Mouse (Mus musculus) layer of hippocampus, postnatal 14 days (tissue): ENCODE measurements around the gene Cdk5r1. TPM values are rescaled to one million over a fixed set of nuclear protein-coding genes. Genes with fewer than 3 reads are reported as not detected.
"Not testable (repeated sequence)": the region's sequence is repeated elsewhere in the genome, so short reads cannot be mapped to it uniquely, and the experiment has no call there.

ENCODE experiments used
- DNase-seq, 2 experiments: peaks; one replicate each; pipeline ENCODE4 v3.0.0; 2021 to 2022; ENCODE audit warnings: low spot score in 2 of 2, mixed read lengths in 1 of 2
- long read RNA-seq, 2 experiments: library from polyadenylated mRNA; stranded (forward); transcript quantifications; one replicate each; pipeline ENCODE4 v2.0.0; 2021
- total RNA-seq, 2 experiments: library from RNA; stranded (reverse); gene quantifications; 2 replicates each; pipeline ENCODE4 v1.2.3; 2021

Cdk5r1 gene
- 100 to 1,000 TPM; 233 to 258 TPM for total RNA-seq
- long read RNA-seq, experiment 1, full-length matches to known transcripts: 55 of 56 reads
- long read RNA-seq, experiment 1, partial matches to known transcripts: 0 of 56 reads
- long read RNA-seq, experiment 1, other reads (novel, unspliced or antisense): 1 of 56 reads
- long read RNA-seq, experiment 2, full-length matches to known transcripts: 66 of 66 reads
- long read RNA-seq, experiment 2, partial matches to known transcripts: 0 of 66 reads
- long read RNA-seq, experiment 2, other reads (novel, unspliced or antisense): 0 of 66 reads

DNA sequence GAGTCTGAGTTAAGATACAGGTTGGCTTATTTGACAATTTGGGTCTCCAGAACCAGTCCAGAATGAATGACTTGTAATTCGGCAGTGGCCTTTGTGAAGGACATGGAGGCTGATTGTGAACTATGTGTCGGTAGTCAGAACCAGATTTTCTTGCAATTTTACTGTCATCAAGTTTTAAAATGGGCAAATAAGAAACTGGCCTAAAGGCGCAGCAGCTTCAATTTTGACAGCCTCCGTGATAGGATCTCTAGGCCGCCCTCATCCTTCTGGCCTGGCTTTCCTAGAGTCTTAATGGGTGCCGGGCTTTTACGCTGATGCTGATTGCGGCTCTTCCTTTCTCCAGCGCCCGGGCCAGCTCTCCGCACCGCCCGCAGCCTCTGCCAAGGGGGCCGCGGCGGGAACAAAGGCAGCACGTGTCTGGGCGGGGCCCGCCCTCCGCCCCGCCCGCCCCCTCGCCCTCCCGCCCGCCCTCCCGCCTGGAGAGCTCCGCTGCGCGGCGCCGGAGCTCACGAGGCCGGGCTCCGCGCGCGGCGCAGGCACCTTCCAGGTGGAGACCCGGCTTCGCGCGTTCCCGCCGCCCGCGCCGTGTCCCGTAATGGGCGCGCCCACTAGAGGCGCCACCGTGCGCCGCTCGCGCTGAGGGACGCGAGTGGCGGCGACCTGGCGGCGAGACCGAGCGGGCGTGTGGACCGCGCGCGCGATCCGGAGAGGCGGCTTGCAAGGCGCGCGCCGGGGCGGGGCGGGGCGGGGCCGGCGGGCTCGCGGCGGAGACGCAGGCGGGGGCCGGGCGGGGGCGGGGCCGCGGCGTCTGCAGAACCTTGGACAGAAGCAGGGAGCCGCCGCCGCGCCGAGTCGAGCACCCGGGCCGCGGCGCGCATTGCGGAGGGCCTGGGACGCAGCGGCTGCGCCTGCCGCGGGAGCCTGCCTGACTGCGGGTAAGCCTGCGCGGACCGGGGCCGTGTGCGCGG lies at the start of gene Cdk5r1:
Gene Cdk5r1 (plus strand): TSS at position 802 of the 968 bp plus-strand sequence.
- DNase-seq: peak; percentile 91 to 94

- DNase-seq: peak; percentile 91 to 97
Observed at GRCm38 (mm10) chr11:80428381-80429008, 48.3 kb upstream of the Cdk5r1 start, which contains the start of gene Psmd11. Gene Psmd11, plus strand, starts transcription at chr11:80428615.

DNA sequence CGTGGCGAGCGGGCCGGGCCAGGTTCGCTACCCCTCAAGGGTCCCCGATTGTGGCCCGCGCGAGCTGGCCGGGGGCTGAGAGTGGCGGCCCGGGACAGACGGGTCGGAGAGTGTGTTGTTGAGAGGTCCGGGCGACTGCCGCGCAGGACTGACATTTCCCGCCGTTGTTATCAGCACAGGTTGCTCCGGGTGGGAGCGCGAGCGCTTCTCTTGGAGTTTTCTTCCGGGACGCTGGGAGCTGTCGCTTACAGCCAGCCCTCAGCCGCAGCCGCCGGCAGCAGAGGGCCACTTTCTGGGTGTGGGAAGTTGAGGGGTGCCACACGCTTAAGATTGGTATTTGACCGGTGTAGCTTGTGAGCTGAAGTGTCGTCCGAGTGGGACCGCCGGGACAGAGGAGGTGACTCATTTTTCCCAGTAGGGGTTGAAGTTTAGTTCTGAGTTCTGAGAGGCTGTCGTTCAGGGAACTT lies 47.8 kb upstream of the Cdk5r1 start:
- peak in 1 of 2 experiments; percentile 45 for DNase-seq

GRCm38 (mm10) chr11:80429500-80430166 lies 47.2 kb upstream of the Cdk5r1 start:
- DNase-seq: no peak

GRCm38 (mm10) chr11:80430366-80430910 lies 46.4 kb upstream of the Cdk5r1 start:
- no peak for DNase-seq

DNA sequence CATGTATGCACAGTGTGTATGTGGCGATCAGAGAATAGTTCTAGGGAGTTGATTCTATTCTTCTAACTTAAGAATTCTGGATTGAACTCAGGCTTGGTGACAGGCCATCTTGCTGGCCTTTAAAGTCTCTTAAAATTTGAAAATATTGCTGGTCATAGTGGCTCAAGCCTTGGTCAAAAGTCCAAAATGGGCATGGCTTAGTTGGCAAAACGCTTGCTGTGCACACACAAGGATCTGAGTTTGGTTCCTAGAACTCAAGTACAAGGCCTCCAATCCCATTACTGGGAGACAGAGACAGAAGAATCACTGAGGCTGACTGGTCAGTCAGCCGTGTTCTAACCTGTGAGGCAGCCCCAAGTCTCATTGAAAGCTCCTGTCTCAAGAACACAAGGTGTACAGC lies 29.9 kb upstream of the Cdk5r1 start:
- no peak for DNase-seq

- no peak for DNase-seq
Observed at GRCm38 (mm10) chr11:80449859-80450258, 27.0 kb upstream of the Cdk5r1 start.

DNA sequence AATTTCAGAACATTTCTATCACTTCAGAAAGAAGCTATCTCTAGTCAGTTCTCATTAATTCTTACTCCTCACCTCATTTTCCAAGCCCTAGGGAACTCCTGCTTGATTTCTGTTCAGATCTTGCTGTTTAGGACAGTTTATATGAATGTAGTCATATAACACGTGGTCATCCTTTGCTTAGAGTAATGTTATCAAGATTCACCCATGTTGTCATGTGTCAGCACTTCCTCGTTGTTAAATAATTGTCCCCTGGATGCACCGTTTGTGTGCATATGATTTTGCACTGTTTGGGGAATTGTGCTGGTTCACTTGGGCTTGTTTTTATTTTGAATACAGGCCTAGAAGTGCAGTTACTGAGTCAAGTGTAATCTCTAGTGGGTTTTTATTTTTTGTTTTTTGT lies 24.6 kb upstream of the Cdk5r1 start:
- no peak for DNase-seq

DNA sequence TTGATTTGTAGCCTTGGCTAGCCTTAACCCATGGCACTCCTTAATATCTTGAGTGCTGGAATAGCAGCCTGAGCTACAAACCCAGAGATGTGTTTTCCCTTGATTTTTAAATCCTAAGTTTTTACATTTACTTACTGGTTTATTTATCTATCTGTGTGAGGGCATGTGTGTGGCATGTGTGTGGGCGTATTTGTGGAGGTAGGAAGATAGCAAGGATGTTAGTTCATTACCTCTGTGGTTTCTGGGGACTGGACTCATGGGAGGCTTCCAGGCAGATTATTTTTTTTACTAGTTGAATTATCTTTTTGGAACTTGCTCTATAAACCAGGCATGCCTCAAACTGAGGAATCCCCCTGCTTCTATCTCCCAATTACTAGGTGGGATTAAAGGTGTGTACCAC lies 23.6 kb upstream of the Cdk5r1 start:
- DNase-seq: no peak

GRCm38 (mm10) chr11:80463605-80464130 lies 13.2 kb upstream of the Cdk5r1 start:
- DNase-seq: not testable (repeated sequence)

DNA sequence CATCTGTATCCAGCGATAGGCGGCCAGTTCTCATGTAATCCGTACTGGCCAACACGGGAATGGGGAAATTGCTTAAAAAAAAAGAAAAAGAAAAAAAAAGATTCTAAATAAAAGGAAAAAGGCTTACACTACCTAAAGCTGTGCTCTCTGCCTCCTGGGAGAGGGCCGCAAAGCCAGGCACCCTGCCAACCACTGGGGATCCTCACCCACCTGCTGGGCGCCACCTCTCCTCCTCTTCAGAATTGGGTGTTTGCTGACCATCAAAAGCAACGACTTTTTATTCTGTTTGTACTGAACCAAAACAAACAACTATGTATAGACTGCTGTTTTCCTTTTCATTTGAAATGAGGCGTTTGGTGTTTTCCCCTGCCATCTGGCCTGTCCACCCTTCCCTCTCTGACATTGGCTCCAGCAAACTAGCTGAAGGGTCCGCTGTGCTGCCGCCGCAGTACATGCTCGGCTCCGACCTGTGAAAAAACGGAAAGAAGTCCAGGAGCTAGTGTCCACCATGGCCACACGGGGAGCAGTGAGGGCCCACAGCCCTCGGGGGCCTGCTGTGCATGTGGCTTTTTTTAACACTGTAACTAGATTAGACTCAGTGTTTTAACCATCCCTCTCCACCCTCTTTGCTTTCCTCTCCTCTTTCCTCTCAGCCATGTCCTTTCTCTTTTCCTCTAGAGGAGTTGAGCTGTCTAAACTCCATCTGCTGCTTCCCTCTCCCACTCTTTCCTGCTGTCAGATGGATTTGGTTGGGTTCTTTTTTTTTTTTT lies 4.8 kb upstream of the Cdk5r1 start:
- DNase-seq: peak in 1 of 2 experiments; percentile 44

- DNase-seq: peak in 1 of 2 experiments; percentile 45
Observed at GRCm38 (mm10) chr11:80474175-80474691, 2.6 kb upstream of the Cdk5r1 start.

DNA sequence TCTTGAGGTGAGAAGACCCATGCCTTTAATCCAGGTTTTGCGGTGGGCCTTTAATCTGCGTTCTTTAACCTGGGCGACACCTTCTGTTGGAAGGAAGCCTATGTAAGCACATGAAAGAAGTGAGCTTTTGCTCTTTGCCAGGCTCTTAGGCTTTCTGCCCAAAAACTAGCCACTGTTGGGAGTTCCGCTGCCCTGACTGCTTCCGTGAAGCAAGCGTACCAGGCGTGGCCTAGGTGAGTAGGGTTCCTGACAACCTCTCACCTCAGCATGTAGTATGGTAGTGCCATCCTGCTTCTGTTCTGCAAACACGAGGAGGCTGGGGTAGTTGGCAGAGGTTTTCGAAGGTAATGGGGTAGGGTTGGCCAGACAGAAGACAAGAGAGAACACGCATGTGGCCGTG lies 2.0 kb upstream of the Cdk5r1 start:
- DNase-seq: no peak

DNA sequence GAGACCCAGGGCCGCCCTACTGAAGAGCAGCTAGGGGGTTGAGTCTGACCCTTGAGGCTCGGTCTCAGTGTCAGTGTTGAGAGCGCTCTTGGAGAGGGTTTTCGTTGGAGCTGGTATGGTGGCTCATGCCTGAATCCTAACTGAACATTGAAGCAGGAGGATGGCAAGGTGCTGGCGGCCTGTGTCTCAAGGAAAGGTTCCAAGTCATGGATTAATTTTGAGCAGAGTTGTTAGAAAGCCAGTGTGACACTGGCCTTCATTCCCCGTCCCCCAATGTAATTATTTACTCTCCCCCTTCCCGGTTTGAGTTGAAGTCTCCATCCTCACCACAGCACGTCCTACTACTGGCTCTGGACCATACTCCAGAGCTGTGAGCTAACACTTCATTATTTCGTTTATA lies 1.3 kb upstream of the Cdk5r1 start:
- DNase-seq: no peak

DNA sequence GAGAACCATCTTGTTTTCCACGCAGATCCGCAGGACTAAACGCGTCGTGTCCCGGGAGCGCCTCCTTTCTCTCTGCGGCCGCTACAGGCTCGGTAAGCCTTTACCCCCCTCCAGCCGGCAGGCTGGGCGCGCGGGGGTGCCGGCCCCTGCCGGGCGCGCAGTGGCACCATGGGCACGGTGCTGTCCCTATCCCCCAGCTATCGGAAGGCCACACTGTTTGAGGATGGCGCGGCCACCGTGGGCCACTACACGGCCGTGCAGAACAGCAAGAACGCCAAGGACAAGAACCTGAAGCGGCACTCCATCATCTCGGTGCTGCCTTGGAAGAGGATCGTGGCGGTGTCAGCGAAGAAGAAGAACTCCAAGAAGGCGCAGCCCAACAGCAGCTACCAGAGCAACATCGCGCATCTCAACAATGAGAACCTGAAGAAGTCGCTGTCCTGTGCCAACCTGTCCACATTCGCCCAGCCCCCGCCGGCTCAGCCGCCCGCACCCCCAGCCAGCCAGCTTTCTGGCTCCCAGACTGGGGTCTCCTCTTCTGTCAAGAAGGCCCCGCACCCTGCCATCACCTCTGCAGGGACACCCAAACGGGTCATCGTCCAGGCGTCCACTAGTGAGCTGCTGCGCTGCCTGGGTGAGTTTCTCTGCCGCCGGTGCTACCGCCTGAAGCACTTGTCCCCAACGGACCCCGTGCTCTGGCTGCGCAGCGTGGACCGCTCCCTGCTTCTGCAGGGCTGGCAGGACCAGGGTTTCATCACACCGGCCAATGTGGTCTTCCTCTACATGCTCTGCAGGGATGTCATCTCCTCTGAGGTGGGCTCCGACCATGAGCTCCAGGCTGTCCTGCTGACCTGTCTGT lies 747 bp downstream of the Cdk5r1 start:
- peak; percentile 32 to 57 for DNase-seq

GRCm38 (mm10) chr11:80478694-80479412 lies 2.0 kb downstream of the Cdk5r1 start:
- DNase-seq: peak in 1 of 2 experiments; percentile 33

DNA sequence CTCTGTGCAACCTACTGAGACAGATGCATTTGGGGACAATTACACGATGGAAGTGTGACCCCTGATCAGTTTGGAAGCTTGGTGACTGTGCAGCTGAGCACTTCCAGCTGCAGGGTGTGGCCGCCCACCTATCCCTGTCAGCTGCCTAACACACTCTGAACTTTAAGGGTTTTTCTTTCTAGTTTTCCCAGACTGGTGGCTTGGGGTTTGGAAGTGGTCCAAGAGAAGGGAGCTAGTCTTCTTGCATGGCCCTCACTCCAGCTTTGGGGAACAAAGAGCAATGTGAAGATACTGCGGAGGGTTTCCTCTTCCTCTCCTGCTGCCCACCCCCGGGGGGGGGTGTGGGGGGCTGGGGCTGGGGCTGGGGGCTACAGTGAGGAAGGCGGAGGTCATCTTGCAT lies 2.6 kb downstream of the Cdk5r1 start:
- DNase-seq: peak; percentile 42 to 53
